In genomic region chr17:43346499-43346898, GRCm38 (mm10) we compare ENCODE assay signal across 1 mouse cellular context. TPM values are rescaled to one million over a fixed set of nuclear protein-coding genes. Genes with fewer than 3 reads are reported as not detected.
"Had no signal": no experiment of that assay in that cellular context is flagged by ENCODE, and none has a peak within 500 bp of the region (broad histone marks: within the 10 kb centered on the region; RNA-seq: fewer than 3 reads in every experiment).

No protein-coding gene starts in this region.

RNA-seq across cellular contexts. Expression of gene Adgrf5, which starts 13.8 kb away (rescaled TPM):
- total RNA-seq: granulocyte monocyte progenitor cell, adult 5-6 weeks had no signal
